Mouse (Mus musculus) heart, postnatal 0 days (tissue): Measurements from ENCODE around the gene Inpp5e.

ENCODE experiments used
- CTCF ChIP-seq: IDR thresholded peaks from 2 replicates; pipeline ENCODE4 v1.5.1; 2016; ENCODE audit warnings: antibody characterized with exemption, control low read depth, low read depth
- EP300 ChIP-seq: IDR thresholded peaks from 2 replicates; pipeline ENCODE4 v1.6.1; 2016; ENCODE audit warnings: antibody characterized with exemption, low read depth

- TF ChIP-seq CTCF (no peak), EP300 (no peak)
Measured at GRCm38 (mm10) chr2:26362991-26363390, 46.0 kb downstream of the Inpp5e start.
